Mouse (Mus musculus) midbrain, embryonic 16.5 days (tissue): Measurements from ENCODE around the gene Clec4a4. TPM values are rescaled to one million over a fixed set of nuclear protein-coding genes. Genes with fewer than 3 reads are reported as not detected.
"Not testable (repeated sequence)": the region's sequence is repeated elsewhere in the genome, so short reads cannot be mapped to it uniquely, and the experiment has no call there.

Experiments
- ATAC-seq: fragments of 200-750 bp; cut with Nextera tagmentation; 2 replicates; pipeline ENCODE4 v1.8.0; 2017; ENCODE audit warnings: moderate TSS enrichment
- H3K27ac ChIP-seq: fragments of 300-500 bp; sonication (generic); 2 replicates; pipeline ENCODE4 v1.5.1; 2014; ENCODE audit warnings: mild to moderate bottlenecking, low read length, mixed read lengths
- H3K27me3 ChIP-seq: fragments of 300-500 bp; sonication (generic); 2 replicates; pipeline ENCODE4 v1.6.1; 2014; ENCODE audit warnings: low read depth, low read length, mixed read lengths; ENCODE audit not compliant: control insufficient read depth, insufficient read depth
- H3K36me3 ChIP-seq: fragments of 300-500 bp; sonication (generic); 2 replicates; pipeline ENCODE4 v1.6.1; 2014; ENCODE audit warnings: mild to moderate bottlenecking, low read length, moderate library complexity, mixed read lengths; ENCODE audit not compliant: control insufficient read depth, insufficient read depth
- H3K4me1 ChIP-seq: fragments of 300-500 bp; sonication (generic); 2 replicates; pipeline ENCODE4 v1.6.1; 2014; ENCODE audit warnings: mild to moderate bottlenecking, low read length, mixed read lengths; ENCODE audit not compliant: control insufficient read depth, insufficient read depth
- H3K4me2 ChIP-seq: fragments of 300-500 bp; sonication (generic); 2 replicates; pipeline ENCODE4 v1.6.1; 2014; ENCODE audit warnings: mild to moderate bottlenecking, low read length, mixed read lengths
- H3K4me3 ChIP-seq: fragments of 300-500 bp; sonication (generic); 2 replicates; pipeline ENCODE4 v1.5.1; 2014; ENCODE audit warnings: low read depth, mild to moderate bottlenecking, low read length, moderate library complexity, mixed read lengths
- H3K9ac ChIP-seq: fragments of 300-500 bp; sonication (generic); 2 replicates; pipeline ENCODE4 v1.6.1; 2014; ENCODE audit warnings: low read depth, low read length, mixed read lengths
- H3K9me3 ChIP-seq: fragments of 300-500 bp; sonication (generic); replicated peaks from 2 replicates; pipeline ENCODE4 v1.6.1; 2014; ENCODE audit warnings: mild to moderate bottlenecking, low read length, mixed read lengths; ENCODE audit not compliant: control insufficient read depth, poor library complexity, severe bottlenecking
- WGBS: fragments of 180-500 bp; shearing (Covaris S2); extraction: QIAGEN DNeasy Blood & Tissue Kit; methylation state at CpG from one replicate; pipeline ENCODE4 v1.1.7; 2014; 5-methylcytosine and 5-hydroxymethylcytosine counted together
- polyA plus RNA-seq: library from polyadenylated mRNA; unstranded; fragments of >200 nt; fragmentation: Nextera tagmentation; extraction: Ambion mirVana; gene quantifications from 2 replicates; pipeline ENCODE4 v1.2.1, GENCODE M21; 2015

Gene Clec4a4
- polyA plus RNA-seq: not detected in 2 replicates

GRCm38 (mm10) chr6:122989876-122990437 is at the start of gene Clec4a4:
Clec4a4 (plus strand) TSS chr6:122990367.
- ATAC-seq: no peak
- H3K9ac ChIP-seq: no peak within 1 kb of the TSS
- no peaks in the 10 kb centered on the region for H3K27me3 ChIP-seq
- no peak within 1 kb of the TSS for H3K4me3 ChIP-seq
- H3K27ac ChIP-seq: no peak within 1 kb of the TSS
- WGBS: 90% methylated on average over 6 of the region's 6 CpGs
- H3K4me2 ChIP-seq: no peak within 1 kb of the TSS
- no peaks in the 10 kb centered on the region for H3K36me3 ChIP-seq
- H3K9me3 ChIP-seq: peaks cover 6% of the 10 kb centered on the region
- H3K4me1 ChIP-seq: no peaks in the 10 kb centered on the region

GRCm38 (mm10) chr6:122946760-122947159 is 43.4 kb upstream of the Clec4a4 start:
- WGBS: 93% methylated on average over 2 of the region's 2 CpGs

GRCm38 (mm10) chr6:122952401-122952800 is 37.8 kb upstream of the Clec4a4 start, which contains the start of gene Clec4a3:
Clec4a3 (plus strand) TSS chr6:122952515.
- H3K27me3 ChIP-seq: no peaks in the 10 kb centered on the region
- ATAC-seq: no peak
- H3K36me3 ChIP-seq: no peaks in the 10 kb centered on the region
- H3K9ac ChIP-seq: no peak within 1 kb of the TSS
- no peaks in the 10 kb centered on the region for H3K4me1 ChIP-seq
- 0 out of 2 replicates have a peak, but pooled peaks cover 3% of the 10 kb centered on the region for H3K9me3 ChIP-seq
- 90% methylated on average over 8 of the region's 8 CpGs for WGBS
- H3K4me3 ChIP-seq: no peak within 1 kb of the TSS
- no peak within 1 kb of the TSS for H3K27ac ChIP-seq
- H3K4me2 ChIP-seq: no peak within 1 kb of the TSS

More at GRCm38 (mm10) chr6:122946760-122947159, 43.4 kb upstream of the Clec4a4 start:
- Histone ChIP-seq H3K27me3 (no peaks in the 10 kb centered on the region), H3K36me3 (no peaks in the 10 kb centered on the region), H3K9ac (no peak overlapping the region), H3K4me3 (no peak overlapping the region), H3K4me2 (no peak overlapping the region), H3K9me3 (0 out of 2 replicates have a peak, but pooled peaks cover 3% of the 10 kb centered on the region), H3K27ac (no peak overlapping the region), H3K4me1 (no peaks in the 10 kb centered on the region)
- ATAC-seq: no peak

- Histone ChIP-seq H3K9me3 (no peaks in the 10 kb centered on the region; the same call in 1 of the 2 replicates), H3K9ac (no peak overlapping the region), H3K27me3 (no peaks in the 10 kb centered on the region), H3K4me2 (no peak overlapping the region), H3K4me1 (no peaks in the 10 kb centered on the region), H3K4me3 (no peak overlapping the region), H3K36me3 (no peaks in the 10 kb centered on the region), H3K27ac (no peak overlapping the region)
- 81% methylated on average over 2 of the region's 2 CpGs for WGBS
- no peak for ATAC-seq
Observed at GRCm38 (mm10) chr6:122964562-122964961, 25.6 kb upstream of the Clec4a4 start.

- Histone ChIP-seq H3K9ac (no peak overlapping the region), H3K9me3 (no peaks in the 10 kb centered on the region), H3K27ac (no peak overlapping the region), H3K27me3 (no peaks in the 10 kb centered on the region), H3K4me2 (no peak overlapping the region), H3K4me1 (no peaks in the 10 kb centered on the region), H3K4me3 (no peak overlapping the region), H3K36me3 (no peaks in the 10 kb centered on the region)
- no peak for ATAC-seq
- WGBS: 88% methylated on average over 2 of the region's 2 CpGs
Observed at GRCm38 (mm10) chr6:122969048-122969447, 21.1 kb upstream of the Clec4a4 start.

- 78% methylated on average over 2 of the region's 2 CpGs for WGBS
- H3K9ac ChIP-seq, ATAC-seq, H3K4me2 ChIP-seq, H3K27me3 ChIP-seq, H3K27ac ChIP-seq, H3K4me1 ChIP-seq, H3K36me3 ChIP-seq, H3K4me3 ChIP-seq, H3K9me3 ChIP-seq: not testable (repeated sequence)
Observed at GRCm38 (mm10) chr6:123004696-123005095, 14.5 kb downstream of the Clec4a4 start.

- no peak overlapping the region for H3K9ac ChIP-seq
- no peak overlapping the region for H3K4me2 ChIP-seq
- no peak for ATAC-seq
- H3K9me3 ChIP-seq: no peaks in the 10 kb centered on the region
- H3K36me3 ChIP-seq: no peaks in the 10 kb centered on the region
- no peak overlapping the region for H3K27ac ChIP-seq
- 74% methylated on average over 1 of the region's 1 CpGs for WGBS
- no peak overlapping the region for H3K4me3 ChIP-seq
- H3K27me3 ChIP-seq: no peaks in the 10 kb centered on the region
- H3K4me1 ChIP-seq: no peaks in the 10 kb centered on the region
Observed at GRCm38 (mm10) chr6:123005591-123005990, 15.4 kb downstream of the Clec4a4 start.

GRCm38 (mm10) chr6:123049742-123050372 is 59.7 kb downstream of the Clec4a4 start, which contains the start of gene Clec4b1:
Clec4b1 (plus strand) TSS chr6:123049962.
- H3K9ac ChIP-seq: no peak within 1 kb of the TSS
- 85% methylated on average over 2 of the region's 2 CpGs for WGBS
- H3K27me3 ChIP-seq: no peaks in the 10 kb centered on the region
- H3K27ac ChIP-seq: no peak within 1 kb of the TSS
- no peak within 1 kb of the TSS for H3K4me2 ChIP-seq
- H3K9me3 ChIP-seq: 0 out of 2 replicates have a peak, but pooled peaks cover 8% of the 10 kb centered on the region
- no peaks in the 10 kb centered on the region for H3K36me3 ChIP-seq
- ATAC-seq: no peak
- no peaks in the 10 kb centered on the region for H3K4me1 ChIP-seq
- H3K4me3 ChIP-seq: no peak within 1 kb of the TSS
